Mouse (Mus musculus): ENCODE measurements around the gene Gm20388.
"Not testable (repeated sequence)": the region's sequence is repeated elsewhere in the genome, so short reads cannot be mapped to it uniquely, and the experiment has no call there.

Gm20388 gene

DNA sequence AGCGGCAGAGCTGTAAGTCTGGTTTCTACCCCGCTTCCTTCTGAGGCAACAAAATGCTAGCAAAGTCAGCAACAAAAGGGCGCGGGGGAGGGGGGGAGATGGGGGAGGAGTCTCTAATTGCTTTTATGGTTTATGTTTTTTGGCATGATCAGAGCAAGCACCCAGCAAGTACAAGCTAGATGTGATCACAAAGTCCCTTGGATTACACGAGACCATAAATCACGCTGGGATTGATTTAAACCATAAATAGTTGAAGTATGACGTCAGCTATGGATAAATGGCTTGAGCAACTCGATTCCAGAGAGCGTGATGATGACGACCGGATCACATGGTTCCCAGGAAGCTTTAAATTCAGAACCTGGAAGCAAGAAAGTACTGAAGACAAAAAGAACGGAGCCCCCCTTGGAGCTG lies 3720.2 kb downstream of the Gm20388 start:
- no peak for DNase-seq (ENCODE audit: low read depth, low spot score)

GRCm38 (mm10) chr8:123631746-123632145 lies 3721.1 kb downstream of the Gm20388 start:
- DNase-seq (ENCODE audit: low read depth, low spot score) = not testable (repeated sequence)

GRCm38 (mm10) chr8:123632257-123632656 lies 3721.6 kb downstream of the Gm20388 start:
- DNase-seq (ENCODE audit: low read depth, low spot score) = no peak

DNA sequence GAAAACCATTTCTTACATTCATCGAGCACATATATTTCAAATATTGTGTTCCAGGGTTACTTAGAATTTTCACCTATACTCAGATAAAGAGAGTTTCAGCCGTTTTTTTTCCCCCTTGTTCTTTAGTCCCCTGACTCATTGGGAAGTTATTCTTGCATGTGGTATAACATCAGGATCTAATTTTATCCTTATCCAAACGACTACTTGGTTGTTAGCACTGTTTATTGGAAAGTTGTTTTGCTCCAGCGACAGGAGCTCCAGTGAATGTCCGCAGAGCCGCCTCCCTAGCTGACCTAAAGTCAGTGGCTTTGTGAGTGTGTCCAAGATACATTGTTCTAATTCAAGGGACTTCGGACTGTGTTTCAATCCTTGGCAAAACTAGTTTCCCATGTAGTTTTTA lies 3723.2 kb downstream of the Gm20388 start:
- no peak for DNase-seq (ENCODE audit: low read depth, low spot score)

- DNase-seq (ENCODE audit: low read depth, low spot score) = no peak
These were observed 3723.9 kb downstream of the Gm20388 start for GRCm38 (mm10) chr8:123634395-123635131.

DNA sequence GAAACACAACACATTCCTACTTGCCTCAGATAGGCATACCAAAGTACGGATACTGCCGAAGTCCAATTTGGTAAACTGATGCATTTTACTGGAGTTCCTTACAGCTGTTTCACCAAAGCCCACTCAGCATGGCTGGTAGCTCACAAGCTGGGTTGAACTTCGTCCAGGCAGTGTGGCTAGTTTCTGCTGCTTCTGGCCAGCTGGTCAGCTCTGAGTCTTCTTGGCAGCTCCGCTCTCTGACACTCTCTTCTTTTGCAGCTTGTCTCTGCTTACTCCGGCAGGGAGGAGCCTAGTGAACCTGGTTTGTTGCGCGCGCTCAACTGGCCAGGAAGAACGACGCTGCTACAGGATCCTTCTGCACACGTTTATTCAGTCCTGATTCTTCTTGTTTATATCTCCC lies 3725.0 kb downstream of the Gm20388 start:
- no peak for DNase-seq (ENCODE audit: low read depth, low spot score)

- DNase-seq (ENCODE audit: low read depth, low spot score) = no peak
These were observed 3732.8 kb downstream of the Gm20388 start for GRCm38 (mm10) chr8:123643330-123644051.

GRCm38 (mm10) chr8:123645229-123645628 lies 3734.6 kb downstream of the Gm20388 start:
- DNase-seq (ENCODE audit: low read depth, low spot score) = no peak

GRCm38 (mm10) chr8:123648245-123649170 lies 3737.9 kb downstream of the Gm20388 start:
- no peak for DNase-seq (ENCODE audit: low read depth, low spot score)

DNA sequence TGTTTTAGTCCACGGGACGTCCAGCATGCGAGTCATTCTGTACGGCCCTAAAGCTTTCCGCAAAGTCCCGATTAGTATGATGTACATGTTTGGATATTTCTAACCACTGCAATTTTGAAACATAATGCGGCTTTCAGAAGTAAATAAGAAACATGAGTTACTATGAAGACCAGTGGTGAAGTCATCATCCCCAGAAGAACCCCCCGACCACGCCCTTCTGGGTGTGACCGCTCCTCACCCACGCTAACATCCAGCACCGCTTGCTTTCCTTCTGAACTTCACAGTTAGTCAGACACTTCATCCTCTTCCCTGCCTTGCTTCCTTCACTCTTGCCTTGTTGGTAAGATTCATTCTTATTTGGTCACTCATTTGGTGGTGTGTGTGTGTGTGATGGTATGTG lies 3738.8 kb downstream of the Gm20388 start:
- DNase-seq (ENCODE audit: low read depth, low spot score) = no peak

- no peak for DNase-seq (ENCODE audit: low read depth, low spot score)
These were observed 3740.9 kb downstream of the Gm20388 start for GRCm38 (mm10) chr8:123651390-123652098.

- no peak for DNase-seq (ENCODE audit: low read depth, low spot score)
These were observed 3742.0 kb downstream of the Gm20388 start for GRCm38 (mm10) chr8:123652641-123653040.

DNA sequence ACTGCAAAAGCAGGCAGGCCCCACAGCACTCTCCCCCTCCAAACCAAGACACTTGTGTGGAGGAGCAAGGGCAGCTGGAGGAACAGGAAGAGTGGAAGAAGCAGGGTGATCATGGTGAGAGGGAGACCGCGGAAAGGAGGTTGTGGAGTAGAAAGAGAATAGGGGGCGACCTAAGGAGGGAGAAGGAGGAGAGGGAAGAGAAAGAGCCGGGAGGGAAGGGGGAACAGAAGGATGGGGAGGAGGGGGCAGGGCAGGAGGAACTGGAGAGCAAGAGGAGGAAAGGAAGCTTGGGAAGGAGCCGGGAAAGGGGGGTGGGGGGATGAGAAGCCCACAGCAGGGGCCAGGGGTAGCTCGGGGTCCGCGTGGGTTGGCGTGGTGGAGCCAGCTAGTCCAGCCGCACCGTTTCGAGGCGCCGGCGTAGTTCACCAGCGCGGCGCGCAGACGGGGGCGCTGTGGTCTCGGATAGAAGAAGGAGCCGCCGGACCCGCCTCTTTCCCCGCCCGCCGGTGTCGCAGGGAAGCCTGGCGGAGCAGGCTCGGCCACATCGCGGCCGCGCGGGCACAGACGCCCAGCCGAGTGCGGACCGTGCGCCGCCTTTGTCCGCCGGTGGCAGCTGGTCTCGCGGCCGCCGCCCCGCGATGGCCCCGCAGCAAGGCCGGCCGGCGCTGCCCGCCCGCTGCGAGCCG lies 3742.8 kb downstream of the Gm20388 start, which contains the start of gene Rhou:
Rhou (plus strand) TSS at position 622 of the 686 bp plus-strand sequence.
- no peak for DNase-seq (ENCODE audit: low read depth, low spot score)

DNA sequence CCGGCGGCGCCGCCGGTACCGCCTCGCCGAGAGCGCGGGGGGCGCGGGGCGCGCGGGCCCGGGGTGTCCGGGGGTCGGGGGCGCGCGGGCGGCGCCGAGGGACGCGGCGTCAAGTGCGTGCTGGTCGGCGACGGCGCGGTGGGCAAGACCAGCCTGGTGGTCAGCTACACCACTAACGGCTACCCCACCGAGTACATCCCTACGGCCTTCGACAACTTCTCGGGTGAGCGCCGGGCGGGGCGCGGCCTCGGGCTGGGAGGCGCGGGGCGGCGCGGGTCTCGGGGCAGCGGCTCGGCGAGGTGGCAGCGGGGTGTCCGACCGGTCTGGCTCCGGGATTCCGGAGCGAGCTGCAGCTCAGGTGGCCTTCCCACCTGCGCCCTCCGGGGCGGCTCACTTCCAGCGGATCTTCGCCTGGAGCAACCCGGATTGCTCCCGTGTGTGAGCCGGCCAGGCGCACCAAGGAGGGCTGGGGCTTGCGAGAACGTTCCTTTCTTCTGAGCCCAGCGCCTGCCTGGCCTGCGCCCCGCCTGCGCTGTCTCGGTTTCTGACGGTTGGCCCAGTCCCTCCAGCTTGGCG lies 3743.4 kb downstream of the Gm20388 start:
- DNase-seq (ENCODE audit: low read depth, low spot score) = no peak

DNA sequence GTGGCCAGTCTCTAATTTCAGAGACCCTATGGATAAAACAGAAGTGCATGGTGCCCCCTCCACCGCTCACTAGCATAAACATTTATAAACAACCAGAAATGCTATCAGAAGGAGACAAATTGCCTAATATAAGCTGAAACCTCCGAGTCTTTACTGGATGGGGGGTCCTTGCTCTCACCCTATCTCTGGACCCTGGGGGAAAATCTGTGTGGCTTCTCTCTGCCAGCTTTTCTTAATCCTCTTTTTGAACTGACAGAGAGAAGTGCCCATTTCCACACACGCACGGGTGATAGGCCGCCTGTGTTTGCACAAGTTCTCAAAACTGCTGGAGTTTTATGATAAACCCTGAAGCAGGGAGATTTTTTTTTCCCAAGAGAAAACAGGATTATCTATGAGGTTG lies 3744.1 kb downstream of the Gm20388 start:
- no peak for DNase-seq (ENCODE audit: low read depth, low spot score)

- no peak for DNase-seq (ENCODE audit: low read depth, low spot score)
These were observed 3744.7 kb downstream of the Gm20388 start for GRCm38 (mm10) chr8:123655351-123655779.

- DNase-seq (ENCODE audit: low read depth, low spot score) = no peak
These were observed 3747.2 kb downstream of the Gm20388 start for GRCm38 (mm10) chr8:123657826-123658225.

DNA sequence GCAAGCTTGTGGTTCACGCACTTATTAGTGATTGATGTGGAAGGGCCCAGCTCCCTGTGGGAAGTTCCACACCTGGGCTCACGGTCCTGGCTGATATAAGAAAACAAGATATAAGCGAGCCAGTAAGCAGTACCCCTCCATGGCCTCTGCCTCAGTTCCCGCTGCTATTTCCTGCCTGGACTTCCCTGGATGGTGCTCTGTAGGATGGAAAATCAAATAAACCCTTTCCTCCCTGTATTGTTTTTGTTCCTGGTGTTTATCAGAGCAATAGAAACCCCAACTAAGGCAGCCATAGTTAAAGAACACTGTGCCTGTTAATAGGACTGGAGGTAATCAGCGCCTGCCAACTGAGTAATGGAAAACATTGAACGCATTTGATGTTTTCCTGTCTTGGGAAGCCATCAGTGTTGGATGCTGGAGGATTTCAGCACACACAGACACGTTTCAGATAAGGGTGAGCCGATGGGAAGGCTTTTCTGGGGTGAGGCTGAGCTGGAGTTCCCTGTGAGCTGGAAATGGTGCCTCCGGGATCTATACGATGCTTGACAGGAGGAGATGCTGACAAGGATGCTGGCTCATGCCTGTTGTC lies 3748.9 kb downstream of the Gm20388 start:
- no peak for DNase-seq (ENCODE audit: low read depth, low spot score)

DNA sequence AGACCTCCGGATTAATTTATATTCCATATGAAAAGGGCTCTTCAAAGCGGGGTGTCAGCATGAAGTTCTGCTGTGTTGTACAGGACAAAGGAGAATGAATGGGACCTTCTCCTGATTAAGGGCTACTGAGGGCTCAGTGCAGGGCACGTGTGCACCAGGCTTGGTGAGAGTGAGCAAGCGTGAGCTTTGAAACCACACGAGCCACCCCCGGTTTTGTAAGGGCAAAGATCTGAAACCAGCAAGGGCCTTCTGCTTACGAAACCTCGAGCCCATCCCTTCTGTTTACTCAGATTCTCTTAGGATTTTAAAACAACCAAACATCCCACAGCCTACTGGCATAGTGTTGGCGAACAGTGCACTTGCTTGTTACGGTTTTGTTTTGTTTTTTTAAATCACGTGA lies 3750.9 kb downstream of the Gm20388 start:
- no peak for DNase-seq (ENCODE audit: low read depth, low spot score)

- DNase-seq (ENCODE audit: low read depth, low spot score) = no peak
These were observed 3754.9 kb downstream of the Gm20388 start for GRCm38 (mm10) chr8:123665580-123665979.

All from c-Kit-negative CD71-positive TER-119-positive erythroid progenitor cells, embryonic 14.5 days (primary cell).